Mouse (Mus musculus) left cerebral cortex, postnatal 36 days (tissue): ENCODE data around the gene Ncapd3. TPM values are rescaled to one million over a fixed set of nuclear protein-coding genes. Genes with fewer than 3 reads are reported as not detected.

Experiments
- DNase-seq, 2 experiments: peaks; one replicate each; pipeline ENCODE4 v3.0.0; 2021 to 2022; ENCODE audit warnings: low spot score in 2 of 2, mixed read lengths in 1 of 2
- intact Hi-C: fragments of 180-260 bp; cut with DNase I; formaldehyde crosslinking; loops from one replicate; pipeline ENCODE4 v1.15.1; 2025
- total RNA-seq, 2 experiments: library from RNA; stranded (reverse); gene quantifications; 2 replicates each; pipeline ENCODE4 v1.2.3; 2021

Gene Ncapd3
- total RNA-seq, 2 experiments from 2014 or later, result 18.6 to 21.5 TPM

GRCm38 (mm10) chr9:27029022-27029827 is 750 bp upstream of the Ncapd3 start:
- DNase-seq, result peak; percentile 61 to 68
- intact Hi-C loops, result no loop called here

GRCm38 (mm10) chr9:27030763-27031100 is 757 bp downstream of the Ncapd3 start:
- intact Hi-C loops, result no loop called here
- DNase-seq, result no peak

- intact Hi-C loops, result no loop called here
- no peak for DNase-seq
These were observed 13.9 kb downstream of the Ncapd3 start for GRCm38 (mm10) chr9:27043892-27044291.

DNA sequence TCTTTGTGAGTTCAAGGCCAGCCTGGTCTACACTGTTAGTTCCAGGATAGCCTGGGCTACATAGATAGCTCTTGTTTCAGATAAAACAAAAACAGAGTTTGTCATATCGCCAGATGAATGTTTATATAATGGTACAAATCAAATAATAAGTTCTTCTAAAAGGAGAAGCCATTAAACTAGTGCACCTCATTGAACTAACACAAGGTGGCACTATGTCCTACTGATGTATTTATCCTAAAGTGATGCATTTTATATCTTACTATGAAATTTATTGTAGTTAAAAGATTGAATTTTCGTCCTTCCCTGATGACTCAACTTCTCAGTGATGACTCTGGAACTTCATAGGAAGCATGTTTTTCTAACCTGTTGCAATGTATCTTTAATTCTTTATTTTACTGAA is 19.5 kb downstream of the Ncapd3 start:
- intact Hi-C loops, result no loop called here
- DNase-seq, result no peak

- intact Hi-C loops, result no loop called here
- peak; percentile 37 to 41 for DNase-seq
These were observed 28.4 kb downstream of the Ncapd3 start for GRCm38 (mm10) chr9:27058341-27058740.

DNA sequence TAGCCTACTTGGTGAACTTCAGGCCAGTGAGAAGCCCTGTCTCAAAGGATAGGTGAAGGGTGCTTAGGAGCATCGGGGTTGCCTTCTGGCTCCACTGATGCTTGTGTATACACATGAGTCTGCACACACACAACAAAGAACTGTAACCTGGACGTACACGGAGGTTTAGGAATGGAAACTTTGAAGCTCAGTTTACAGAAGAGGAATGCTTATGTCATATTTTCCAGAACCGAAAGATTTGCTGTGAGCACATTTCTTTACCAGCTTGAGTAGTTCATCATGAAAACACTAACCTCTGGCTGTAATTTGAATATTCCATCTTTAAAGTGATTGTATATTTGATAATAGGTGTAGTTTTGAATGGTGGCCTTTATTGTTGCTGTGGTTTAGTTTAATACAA is 40.9 kb downstream of the Ncapd3 start:
- DNase-seq, result no peak
- intact Hi-C loops, result no loop called here

- intact Hi-C loops, result no loop called here
- no peak for DNase-seq
These were observed 44.7 kb downstream of the Ncapd3 start for GRCm38 (mm10) chr9:27074677-27075076.

- DNase-seq, result no peak
- intact Hi-C loops, result no loop called here
These were observed 45.8 kb downstream of the Ncapd3 start for GRCm38 (mm10) chr9:27075812-27076211.

- no peak for DNase-seq
- intact Hi-C loops, result no loop called here
These were observed 56.3 kb downstream of the Ncapd3 start for GRCm38 (mm10) chr9:27086256-27086655.

DNA sequence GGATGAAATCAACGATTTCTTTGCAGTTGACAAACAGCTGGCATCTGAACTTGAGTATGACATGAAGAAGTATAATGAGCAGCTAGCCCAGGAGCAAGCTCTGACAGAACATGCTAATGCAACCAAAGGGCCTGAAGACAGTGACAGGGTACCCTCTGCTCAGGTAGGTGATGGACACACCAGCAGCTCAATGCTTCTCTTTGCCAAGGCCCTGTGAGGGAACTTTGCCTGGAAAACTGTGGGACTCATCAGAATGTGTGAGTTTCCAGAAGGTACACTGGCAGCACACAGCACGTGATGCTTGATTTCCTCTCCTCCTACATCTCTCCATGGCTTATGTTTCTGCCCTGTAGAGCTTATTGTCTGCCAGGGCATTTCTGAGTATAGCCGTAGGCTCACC is 57.4 kb downstream of the Ncapd3 start:
- intact Hi-C loops, result no loop called here
- DNase-seq, result no peak

DNA sequence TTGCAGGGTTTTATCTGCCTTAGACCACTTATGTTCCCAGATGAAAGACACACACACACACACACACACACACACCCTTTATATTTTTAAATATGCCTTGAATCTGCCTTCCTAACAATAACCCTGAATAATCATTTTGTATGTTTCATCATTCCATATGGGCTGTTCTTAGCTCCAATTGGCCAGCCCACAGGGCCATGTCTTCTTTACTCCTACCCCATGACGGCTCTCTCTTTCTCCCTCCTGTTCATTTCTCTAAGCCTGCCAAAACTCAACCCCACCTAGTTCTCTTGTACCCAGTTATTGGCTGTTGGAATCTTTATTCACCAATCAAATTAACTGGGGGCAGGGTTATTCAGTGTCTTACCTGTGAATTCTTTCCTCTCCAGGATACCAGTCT is 60.2 kb downstream of the Ncapd3 start:
- intact Hi-C loops, result no loop called here
- DNase-seq, result no peak

- intact Hi-C loops, result no loop called here
- peak in 1 of 2 experiments; percentile 33 for DNase-seq
These were observed 61.1 kb downstream of the Ncapd3 start for GRCm38 (mm10) chr9:27090801-27091775.

GRCm38 (mm10) chr9:27092916-27093315 is 62.9 kb downstream of the Ncapd3 start:
- no peak for DNase-seq
- intact Hi-C loops, result no loop called here

- intact Hi-C loops, result no loop called here
- DNase-seq, result no peak
These were observed 68.1 kb downstream of the Ncapd3 start for GRCm38 (mm10) chr9:27098092-27098491.

DNA sequence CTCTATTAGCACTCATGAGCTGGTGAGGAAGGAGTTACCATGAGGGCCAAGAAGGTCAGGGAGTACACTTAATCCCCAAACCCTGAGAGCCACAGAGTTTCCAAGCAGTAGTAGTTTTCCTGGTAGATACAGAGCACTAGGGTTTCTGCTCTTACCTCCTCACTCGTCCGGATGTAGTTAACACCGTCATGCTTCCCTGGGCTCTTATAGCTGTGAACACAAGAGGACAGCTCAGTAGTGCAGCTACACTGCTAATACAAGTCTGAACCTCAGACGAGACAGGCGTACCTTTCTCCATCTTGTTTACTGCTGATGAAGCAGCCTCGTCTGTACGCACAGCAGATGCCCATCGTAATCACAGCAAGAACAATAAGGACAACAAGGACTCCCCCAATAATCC is 68.6 kb downstream of the Ncapd3 start:
- intact Hi-C loops, result no loop called here

DNA sequence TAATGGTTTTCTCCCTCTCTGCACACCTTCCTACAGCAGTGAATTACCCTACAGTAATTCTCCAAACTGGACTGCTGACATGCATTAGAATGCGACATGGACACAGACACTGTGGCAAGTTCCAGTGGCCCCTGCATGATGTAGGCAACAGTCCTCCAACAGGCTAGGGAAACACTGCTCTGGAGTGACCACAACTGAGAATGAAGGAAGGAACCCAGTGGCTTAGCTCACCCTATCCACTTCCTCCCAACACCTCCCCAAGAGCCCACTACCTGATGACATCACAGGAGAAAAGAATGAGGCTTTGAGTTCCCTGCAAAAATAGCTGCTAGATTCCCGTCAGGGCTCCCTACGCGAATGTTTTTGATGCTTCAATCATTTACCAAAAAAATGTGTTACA is 69.5 kb downstream of the Ncapd3 start:
- no peak for DNase-seq
- intact Hi-C loops, result no loop called here

More for the DNA sequence above, 68.6 kb downstream of the Ncapd3 start:
- no peak for DNase-seq

DNA sequence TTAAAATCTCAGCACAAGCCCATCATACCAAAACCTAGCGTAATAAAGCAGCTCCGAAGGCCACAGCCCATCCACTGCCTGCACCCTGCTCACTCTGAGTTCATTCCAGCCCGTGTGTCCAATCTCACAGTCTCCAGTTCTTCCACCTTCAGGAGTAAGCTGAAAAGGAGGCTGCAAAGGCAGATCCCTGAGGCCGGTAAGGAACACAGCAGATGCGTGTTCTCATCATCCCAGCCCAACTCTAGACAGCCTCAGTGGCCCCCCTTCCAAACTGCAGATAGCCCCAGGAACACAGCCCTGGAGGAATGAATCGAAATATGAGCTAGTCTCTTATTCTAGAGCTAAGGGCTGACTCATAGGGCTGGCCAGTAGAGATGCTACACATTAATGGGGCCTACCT is 71.5 kb downstream of the Ncapd3 start:
- intact Hi-C loops, result no loop called here

DNA sequence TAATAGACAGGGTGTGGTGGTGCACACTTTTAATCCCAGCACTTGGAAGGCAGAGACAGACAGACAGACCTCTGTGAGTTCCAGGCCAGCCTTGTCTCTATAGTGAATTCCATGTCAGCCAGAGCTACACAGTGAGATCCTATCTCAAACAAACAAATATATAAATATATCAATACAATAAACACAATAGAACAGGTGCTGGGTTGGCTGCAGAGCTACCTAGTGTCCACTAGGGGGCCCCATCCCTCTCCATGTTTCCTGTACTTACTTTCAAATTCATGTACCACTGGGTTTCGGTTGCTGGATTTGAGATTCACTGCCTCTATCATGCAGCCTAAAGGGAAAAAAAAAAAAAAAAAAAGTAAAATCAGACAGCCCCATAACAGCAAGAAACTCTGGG is 76.1 kb downstream of the Ncapd3 start:
- peak in 1 of 2 experiments; percentile 48 for DNase-seq
- intact Hi-C loops, result loop anchor here (1.0 to 5.0 kb wide), 2 partner anchors 70 to 221 kb away; no protein-coding TSS in a partner anchor

More for the DNA sequence above, 71.5 kb downstream of the Ncapd3 start:
- no peak for DNase-seq

- DNase-seq, result no peak
- intact Hi-C loops, result loop anchor here (5.0 kb wide), 1 partner anchor 219 kb away; no protein-coding TSS in a partner anchor
These were observed 78.5 kb downstream of the Ncapd3 start for GRCm38 (mm10) chr9:27108451-27108850.
